Mouse (Mus musculus): ENCODE results near the gene Hist1h1e.
"Not testable (repeated sequence)": the region's sequence is repeated elsewhere in the genome, so short reads cannot be mapped to it uniquely, and the experiment has no call there.

Gene Hist1h1e

DNA sequence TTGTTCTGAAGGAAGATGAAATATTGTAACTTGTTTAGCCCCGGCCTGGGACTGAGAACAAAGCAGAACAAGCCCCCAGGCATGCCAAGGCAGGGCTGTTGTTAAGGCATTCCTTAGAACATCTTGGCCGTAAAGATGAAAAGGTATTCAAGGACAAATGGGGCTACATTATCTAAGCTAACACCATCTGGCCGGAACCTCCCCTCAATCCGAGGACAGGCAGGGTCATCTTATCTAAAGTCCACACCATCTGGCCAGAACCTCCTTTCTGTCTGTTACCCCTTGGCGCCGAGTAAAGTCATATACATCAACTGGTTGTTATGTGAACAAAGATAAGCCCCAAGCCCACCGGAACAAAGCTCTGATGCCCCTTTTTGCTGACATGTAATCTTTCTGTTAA is 30.5 kb downstream of the Hist1h1e start:
- DNase-seq (ENCODE audit: low spot score) = not testable (repeated sequence)

DNA sequence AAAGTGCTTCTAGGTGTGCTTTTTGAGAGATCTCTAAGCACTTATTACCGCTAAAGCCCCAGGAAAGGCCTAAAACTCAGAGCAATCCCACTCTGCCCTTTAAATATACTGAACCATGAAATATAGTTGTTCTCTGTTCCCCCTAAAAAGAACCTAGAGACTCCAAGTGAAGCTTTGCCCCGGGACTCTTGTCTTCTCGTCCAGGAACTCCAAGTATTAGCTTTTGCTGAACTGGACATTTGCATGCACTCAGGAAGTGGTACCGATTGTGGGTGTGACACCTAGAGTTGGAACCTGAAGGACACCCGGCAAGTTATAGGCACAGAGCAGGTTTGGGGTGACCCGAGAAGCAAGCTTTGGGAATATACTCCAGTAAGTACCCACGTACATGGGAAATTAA is 31.2 kb downstream of the Hist1h1e start:
- no peak for DNase-seq (ENCODE audit: low spot score)

DNA sequence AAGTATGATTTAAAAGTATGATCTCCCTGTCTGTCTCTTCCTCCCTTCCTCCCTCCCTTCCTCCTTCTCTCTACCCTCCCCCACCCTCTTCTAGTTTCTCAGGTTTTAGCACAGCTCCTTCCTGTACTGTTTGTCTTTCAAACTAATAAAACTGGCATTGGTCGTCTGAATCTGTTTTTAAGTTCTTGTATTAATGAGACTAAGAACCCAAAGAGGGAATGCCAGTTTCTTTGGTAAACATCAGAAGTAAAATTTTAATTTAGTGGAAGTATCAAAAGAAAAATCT is 35.5 kb downstream of the Hist1h1e start:
- no peak for DNase-seq (ENCODE audit: low spot score)

DNA sequence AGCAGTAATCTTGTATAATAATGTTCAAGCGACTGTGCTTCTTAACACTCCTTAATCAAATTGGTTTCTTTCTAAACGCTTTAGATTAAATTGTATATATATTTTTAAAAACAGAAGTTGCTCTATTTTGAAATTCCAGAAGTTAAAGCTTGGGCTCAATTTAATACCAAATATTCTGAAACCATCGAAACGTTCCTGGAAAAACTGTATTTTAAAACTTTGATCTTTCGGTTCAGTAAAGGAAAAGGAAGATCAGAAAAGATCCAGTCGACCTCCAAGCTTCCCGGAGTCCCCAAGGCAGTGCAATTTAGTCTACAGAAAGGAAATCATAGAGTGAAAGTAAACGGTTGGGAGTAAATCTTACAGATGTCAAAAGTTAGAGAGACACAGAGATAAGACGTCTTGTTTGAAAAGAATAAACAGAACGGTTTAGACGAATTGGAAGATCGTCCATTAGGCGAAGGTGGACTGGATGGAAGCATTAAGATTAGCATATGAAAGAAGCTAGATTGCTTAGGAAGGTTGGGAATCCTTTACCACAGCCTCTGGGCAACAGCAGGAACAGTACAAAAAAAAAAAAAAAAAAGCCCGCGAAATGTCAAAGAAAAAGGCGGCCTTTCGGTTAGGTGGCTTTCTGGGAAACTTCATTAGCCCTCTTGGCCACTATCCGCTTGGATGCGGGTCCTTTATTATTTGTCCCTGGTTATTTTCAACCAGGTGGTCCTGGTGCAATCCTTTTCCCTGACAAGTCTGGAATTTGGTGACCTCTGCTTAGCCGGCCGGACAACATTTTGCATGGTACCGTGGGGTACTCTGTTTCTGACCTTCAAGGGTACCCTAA is 36.0 kb downstream of the Hist1h1e start:
- DNase-seq (ENCODE audit: low spot score) = no peak

DNA sequence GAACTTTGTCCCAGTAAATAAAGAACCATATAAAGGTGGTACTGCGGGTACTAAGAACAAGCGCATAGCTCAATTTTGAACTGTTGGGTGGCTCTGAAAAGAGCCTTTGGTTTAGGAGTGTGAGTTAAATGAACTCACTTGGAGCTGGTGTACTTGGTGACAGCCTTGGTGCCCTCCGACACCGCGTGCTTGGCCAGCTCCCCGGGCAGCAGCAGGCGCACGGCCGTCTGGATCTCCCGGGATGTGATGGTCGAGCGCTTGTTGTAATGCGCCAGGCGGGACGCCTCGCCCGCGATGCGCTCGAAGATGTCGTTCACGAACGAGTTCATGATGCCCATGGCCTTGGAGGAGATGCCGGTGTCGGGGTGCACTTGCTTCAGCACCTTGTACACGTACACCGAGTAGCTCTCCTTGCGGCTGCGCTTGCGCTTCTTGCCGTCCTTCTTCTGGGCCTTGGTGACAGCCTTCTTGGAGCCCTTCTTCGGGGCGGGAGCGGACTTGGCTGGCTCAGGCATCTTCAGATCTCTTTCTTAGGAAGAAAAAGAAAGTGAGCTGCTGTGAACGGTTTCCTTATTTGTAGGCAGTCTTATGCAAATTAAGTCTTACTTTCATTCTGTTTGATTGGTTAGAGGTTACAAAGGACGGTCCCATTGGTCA is 36.8 kb downstream of the Hist1h1e start:
- DNase-seq (ENCODE audit: low spot score) = peak; percentile 51

DNA sequence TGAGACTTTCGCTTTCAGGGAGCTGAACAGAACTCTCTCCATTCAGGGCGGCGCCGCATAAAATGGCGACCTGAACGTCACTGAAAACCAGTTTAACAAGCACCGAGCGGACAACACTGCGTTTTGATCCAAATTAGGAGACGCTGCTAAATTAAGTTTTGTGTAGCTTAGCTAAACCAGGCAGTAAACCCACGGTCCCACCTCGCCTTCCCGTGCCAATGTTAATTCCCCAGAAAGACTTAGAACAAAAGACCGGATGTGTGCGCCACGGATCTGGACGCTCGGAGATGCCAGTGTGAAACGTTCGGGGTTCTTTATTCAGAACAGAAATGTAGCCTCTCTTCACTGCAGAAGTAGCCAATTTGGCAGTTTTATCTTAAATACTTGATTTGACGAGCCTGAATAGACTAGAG is 37.3 kb downstream of the Hist1h1e start:
- peak; percentile 65 for DNase-seq (ENCODE audit: low spot score)

DNA sequence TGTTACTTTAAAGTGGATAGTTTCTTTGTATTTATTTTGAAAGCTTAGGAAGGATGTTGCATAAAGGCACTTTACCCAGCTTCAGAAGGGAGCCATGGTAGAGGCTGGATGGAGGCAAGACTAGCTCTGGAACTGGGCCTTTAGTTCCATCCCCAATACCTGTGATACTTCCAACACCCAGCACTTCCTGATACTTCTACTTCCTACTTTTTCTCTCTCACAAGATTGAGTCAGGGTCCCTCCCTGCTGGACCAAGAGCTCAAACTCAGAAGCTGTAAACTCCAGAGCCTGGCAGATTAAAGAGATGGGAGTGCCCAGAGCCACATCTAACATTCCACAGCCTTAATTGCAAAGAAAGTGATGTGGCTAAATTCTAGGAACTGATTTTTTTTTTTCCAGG is 38.0 kb downstream of the Hist1h1e start:
- DNase-seq (ENCODE audit: low spot score) = no peak

DNA sequence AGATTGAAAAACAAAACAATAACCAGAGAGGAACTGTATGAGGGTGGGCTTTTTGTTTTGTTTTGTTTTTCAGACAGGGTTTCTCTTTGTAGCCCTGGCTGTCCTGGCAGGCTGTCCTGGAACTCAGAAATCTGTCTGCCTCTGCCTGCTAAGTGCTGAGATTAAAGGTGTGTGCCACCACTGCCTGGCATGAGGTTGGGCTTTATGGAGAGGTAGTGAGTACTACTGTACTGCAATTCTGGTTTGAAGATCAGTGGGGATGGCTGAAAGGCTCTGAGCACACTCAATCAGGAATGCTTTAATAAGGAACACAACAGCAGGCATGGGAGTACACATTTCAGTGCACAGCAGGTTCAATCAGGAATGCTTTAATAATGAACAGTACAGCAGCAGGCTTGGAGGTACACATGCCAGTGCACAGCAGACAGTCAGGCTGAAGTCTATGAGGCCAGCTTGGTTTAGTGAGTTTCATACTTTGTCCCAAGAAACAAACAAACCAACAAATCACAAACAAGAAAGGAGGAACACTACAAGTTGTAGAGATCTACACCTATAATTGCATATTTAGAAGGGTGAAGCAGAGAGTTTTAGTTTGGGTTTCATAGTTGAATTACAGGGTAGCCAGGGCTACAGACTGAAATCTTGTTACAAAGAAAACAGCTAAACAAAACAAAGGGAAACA is 38.8 kb downstream of the Hist1h1e start:
- no peak for DNase-seq (ENCODE audit: low spot score)

DNA sequence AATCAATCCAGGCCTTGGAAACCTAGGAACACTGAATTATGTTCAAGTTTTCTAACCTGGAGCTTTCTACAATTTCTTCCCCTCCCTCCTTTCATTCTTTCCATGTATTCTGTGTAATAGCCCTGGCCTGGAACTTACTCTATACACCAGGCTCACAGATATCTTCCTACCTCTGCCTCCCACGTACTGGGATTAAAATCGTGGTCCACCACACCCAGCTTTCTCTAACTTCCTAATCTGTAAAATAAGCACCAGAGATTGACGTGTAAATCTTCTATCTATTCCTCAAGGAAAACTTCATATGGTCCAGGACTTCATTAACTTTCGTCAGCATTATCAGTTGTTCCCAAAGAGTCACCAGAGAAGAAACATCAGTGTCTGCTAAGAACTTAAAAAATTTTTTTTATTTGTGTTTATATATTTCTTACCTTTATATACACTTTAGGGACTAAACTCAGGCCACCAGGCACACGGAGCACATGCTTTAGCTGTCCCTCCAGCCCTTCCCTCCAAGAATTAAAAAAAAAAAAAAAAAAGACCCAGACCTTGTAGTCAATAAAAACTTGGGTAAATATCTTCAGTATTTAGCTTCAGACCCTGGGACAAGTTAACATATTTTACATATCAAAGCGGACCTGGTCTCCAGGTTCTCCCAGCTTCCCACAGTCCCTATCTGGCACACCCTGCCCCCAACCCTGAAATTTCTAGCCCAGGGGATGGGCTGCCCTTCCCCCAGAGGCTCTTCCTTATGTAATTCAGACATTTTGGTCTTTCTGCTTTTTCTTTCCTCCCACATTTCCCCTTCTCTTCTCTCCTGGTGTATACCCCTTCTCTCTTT is 39.9 kb downstream of the Hist1h1e start:
- no peak for DNase-seq (ENCODE audit: low spot score)

DNA sequence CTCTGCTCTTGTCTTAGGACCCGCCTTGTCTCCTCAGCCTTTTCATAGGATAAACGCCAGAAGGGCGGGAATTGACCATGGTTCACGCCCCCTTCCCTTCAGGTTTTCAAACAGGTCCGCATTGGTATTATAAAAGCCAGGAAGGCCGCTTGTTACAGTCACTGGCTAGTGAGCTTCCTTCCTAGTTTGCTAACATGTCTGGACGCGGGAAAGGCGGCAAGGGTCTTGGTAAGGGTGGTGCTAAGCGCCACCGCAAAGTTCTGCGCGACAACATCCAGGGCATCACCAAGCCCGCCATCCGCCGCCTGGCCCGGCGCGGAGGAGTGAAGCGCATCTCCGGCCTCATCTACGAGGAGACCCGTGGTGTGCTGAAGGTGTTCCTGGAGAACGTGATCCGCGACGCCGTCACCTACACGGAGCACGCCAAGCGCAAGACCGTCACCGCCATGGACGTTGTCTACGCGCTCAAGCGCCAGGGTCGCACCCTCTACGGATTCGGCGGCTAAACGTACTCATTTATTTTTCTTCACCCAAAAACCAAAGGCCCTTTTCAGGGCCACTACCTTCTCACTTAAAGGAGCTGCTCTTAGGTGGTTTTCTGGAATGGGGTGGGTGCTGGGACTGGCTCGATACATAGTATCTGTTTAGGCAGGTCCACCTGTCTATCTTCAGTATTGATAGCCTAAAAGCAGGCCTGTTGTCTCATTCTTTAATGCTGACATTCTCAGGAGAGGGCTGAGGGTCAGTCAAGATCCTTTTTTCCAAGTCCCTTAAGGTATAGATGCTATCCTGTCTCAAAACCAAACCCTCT is 40.7 kb downstream of the Hist1h1e start, which contains the start of gene Hist1h4d:
TSS of gene Hist1h4d (plus strand) at position 191 of the 811 bp plus-strand sequence.
- peak; percentile 94 for DNase-seq (ENCODE audit: low spot score)

DNA sequence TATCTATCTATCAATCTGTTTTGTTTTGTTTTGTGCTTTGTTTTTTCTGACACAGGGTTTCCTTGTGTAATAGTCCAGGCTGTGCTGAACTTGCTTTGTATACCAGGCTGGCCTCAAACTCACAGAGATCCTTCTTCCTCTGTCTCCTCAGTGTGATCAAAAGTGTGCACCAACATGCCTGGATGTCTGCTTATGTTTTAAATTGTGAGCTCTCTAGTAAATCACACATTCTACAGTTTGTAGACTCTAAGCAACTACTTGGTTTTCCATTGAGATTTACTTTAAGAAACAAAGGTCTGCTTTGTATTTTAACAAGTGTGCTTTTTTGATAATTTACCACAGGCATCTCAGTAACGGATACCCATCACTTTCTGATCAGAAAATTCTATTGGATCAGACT is 44.5 kb downstream of the Hist1h1e start:
- no peak for DNase-seq (ENCODE audit: low spot score)

DNA sequence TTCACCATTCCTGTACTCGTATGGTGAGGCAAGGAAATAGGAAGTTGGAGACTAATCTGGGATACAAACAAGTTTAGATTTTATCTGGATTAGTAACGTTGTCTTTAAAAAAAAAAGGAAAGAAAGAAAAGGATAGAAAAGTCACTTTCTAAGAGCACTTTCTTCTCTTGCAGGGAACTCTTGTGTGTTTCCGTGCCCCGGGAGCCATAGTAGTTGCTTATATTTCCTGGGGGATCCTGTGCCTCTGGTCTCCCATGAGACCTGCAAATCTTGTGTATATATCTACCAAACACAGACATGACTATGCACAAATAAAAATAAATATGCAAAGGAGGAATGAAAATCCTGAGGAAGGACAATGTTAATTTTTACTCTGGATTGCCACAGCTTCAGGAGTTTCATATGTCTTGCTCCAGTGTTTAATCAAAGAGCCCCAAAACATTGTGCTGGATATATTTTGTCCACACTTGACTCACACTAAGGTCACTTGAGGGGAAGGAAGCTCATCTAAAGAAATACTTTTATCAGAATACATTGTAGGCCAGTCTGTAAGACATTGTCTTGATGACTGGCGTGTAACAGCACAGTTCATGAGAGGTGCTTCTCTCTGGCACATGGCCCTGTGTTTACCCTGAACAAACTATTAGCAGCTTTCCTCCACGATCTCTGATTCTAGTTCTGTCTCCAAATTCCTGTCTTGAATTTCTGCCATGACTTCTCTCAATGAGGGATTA is 45.3 kb downstream of the Hist1h1e start:
- no peak for DNase-seq (ENCODE audit: low spot score)

DNA sequence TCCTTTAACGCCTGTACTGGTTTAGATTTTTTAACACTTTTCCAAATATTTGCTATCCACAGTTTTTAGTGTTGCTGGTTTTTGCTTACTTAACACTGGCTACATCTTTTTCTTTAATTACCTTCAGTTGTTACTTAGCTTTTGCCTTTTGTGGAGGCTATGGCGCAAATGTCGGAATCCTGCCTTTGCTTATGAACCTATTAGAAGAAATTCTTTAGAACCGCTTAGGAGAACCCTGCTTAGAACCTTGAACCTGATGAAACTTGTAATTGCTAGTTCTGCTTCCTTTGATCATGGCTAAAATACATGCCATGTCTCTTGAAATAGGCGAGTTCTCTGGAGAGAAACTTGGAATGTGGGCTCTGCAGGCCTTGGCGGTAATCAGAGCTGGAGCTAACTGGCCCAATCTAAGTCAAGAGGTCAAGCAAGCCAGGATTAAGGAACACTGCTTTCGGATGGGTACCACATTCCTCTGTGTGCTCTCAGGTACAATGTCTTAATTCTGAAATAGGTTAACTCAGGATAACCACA is 45.9 kb downstream of the Hist1h1e start:
- no peak for DNase-seq (ENCODE audit: low spot score)

DNA sequence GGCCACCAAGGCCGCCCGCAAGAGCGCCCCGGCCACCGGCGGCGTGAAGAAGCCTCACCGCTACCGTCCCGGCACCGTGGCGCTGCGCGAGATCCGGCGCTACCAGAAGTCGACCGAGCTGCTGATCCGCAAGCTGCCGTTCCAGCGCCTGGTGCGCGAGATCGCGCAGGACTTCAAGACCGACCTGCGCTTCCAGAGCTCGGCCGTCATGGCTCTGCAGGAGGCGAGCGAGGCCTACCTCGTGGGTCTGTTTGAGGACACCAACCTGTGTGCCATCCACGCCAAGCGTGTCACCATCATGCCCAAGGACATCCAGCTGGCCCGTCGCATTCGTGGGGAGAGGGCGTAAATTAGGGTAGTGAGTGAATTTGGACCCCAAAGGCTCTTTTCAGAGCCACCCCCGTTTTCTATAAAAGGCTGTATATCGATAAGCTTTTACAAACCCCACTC is 46.5 kb downstream of the Hist1h1e start:
- DNase-seq (ENCODE audit: low spot score) = not testable (repeated sequence)

DNA sequence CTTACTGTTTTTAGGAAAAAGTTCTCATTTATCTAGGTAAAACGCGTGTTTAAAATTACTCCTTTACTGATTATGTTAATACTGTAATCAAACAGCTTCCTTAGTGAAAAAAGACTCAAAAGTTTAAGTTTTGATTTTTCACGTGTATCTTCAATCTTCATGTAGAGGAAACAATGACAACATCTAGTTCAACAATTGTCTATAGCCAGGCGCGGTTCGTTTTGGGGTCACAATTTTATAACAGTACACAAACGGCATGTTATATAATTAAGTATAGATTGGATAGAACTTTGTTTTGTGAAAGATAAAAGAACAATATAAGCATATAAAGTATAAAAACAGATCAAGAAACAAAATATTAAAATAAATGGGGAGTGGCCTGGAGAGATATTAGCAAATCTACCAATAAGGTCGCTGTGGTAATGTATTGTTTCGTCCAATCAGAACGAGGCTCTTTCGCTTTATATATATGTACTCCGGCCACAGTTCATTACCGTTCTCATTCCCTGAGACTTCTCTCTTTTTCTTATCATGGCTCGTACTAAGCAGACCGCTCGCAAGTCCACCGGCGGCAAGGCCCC is 47.0 kb downstream of the Hist1h1e start, which contains the start of gene Hist1h3d:
TSS of gene Hist1h3d (plus strand) at position 493 of the 581 bp plus-strand sequence.
- DNase-seq (ENCODE audit: low spot score) = no peak

DNA sequence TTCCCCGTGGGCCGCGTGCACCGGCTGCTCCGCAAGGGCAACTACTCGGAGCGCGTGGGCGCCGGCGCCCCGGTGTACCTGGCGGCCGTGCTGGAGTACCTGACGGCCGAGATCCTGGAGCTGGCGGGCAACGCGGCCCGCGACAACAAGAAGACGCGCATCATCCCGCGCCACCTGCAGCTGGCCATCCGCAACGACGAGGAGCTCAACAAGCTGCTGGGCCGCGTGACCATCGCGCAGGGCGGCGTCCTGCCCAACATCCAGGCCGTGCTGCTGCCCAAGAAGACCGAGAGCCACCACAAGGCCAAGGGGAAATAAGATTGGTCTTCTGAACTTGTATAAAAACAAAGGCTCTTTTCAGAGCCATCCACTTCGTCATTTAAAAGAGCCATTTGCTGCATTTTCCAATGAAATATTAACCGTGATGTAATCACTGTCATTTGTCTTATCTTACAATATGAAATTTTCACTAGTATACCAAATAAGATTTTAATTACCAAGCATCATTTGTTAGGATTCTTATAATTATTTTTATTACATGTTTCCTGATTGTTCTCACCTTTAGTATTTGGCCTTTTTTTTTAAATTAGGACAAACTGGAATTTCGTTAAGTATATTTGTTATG is 47.7 kb downstream of the Hist1h1e start:
- not testable (repeated sequence) for DNase-seq (ENCODE audit: low spot score)

DNA sequence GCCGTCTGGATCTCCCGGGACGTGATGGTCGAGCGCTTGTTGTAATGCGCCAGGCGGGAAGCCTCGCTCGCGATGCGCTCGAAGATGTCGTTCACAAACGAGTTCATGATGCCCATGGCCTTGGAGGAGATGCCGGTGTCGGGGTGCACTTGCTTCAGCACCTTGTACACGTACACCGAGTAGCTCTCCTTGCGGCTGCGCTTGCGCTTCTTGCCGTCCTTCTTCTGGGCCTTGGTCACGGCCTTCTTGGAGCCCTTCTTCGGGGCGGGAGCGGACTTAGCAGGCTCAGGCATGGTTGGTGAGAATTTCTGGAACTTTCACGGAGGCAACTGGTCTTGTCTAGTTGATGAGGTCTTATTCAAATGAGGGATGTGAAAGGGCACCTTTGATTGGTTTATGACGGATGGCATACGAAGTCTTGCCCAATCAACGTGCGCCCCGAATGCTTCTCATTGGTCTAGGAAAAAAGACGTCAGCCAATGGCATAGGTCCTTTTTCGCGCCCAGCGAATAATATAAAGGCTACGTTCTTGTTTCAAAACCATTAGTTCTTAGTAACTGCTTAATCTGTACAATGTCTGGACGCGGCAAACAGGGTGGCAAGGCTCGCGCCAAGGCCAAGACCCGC is 48.3 kb downstream of the Hist1h1e start, which contains the start of the genes Hist1h2bf and Hist1h2ad:
TSS of gene Hist1h2bf (minus strand) at position 299 of the 627 bp plus-strand sequence.
TSS of gene Hist1h2ad (plus strand) at position 484 of the 627 bp plus-strand sequence.
- DNase-seq (ENCODE audit: low spot score) = peak; percentile 66
